Comparison of ENCODE assay signal across 10 mouse cellular contexts in the genomic region with DNA sequence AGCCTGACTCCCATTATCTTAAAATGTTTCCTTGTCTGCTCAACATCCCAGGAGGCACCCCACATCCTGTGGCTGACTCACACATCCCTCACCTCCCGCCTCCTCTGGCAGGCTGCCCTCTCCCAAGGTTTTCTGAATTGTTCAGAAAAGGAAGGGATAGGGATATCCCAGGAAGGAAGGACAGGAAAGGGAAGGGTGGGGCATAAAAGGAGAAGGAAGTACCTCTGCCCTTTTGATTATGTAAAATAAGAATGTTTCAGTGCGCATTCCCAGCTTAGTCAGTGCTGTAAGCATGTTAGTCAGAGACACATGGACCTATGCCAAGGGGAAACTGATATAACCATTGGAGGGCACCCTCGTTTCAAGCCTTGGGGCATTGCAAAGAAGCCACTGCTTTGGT.
DNase-seq lines count a peak whose midpoint lies in the region; ATAC-seq lines count a peak whose summit lies in the region.
"Had no signal": no experiment of that assay in that cellular context is flagged by ENCODE, and none has a peak within 500 bp of the region (broad histone marks: within the 10 kb centered on the region; RNA-seq: fewer than 3 reads in every experiment).

No protein-coding gene starts in this region.

- no peaks in the 10 kb centered on the region for H3K36me3 ChIP-seq in forebrain, embryonic 14.5 days (ENCODE audit: control insufficient read depth, insufficient read depth, low read length)
- H3K36me3 ChIP-seq in forebrain, embryonic 13.5 days (ENCODE audit: poor library complexity, severe bottlenecking): no peaks in the 10 kb centered on the region
- H3K36me3 ChIP-seq in heart, embryonic 12.5 days: no peaks in the 10 kb centered on the region
- no peaks in the 10 kb centered on the region for H3K36me3 ChIP-seq in forebrain, embryonic 11.5 days (ENCODE audit: control insufficient read depth, insufficient read depth, low read length)
- H3K36me3 ChIP-seq: embryonic facial prominence, embryonic 12.5 days had no signal

- 75% methylated on average over 3 of the region's 3 CpGs for WGBS in forebrain, embryonic 14.5 days
- 88% methylated on average over 3 of the region's 3 CpGs for WGBS in forebrain, embryonic 13.5 days
- 46% methylated on average over 3 of the region's 3 CpGs for WGBS in heart, embryonic 12.5 days
- 84% methylated on average over 3 of the region's 3 CpGs for WGBS in forebrain, embryonic 11.5 days

- H3K9me3 ChIP-seq in forebrain, embryonic 14.5 days (replicated peaks; ENCODE audit: control insufficient read depth, low read length): no peaks in the 10 kb centered on the region
- no peaks in the 10 kb centered on the region for H3K9me3 ChIP-seq in forebrain, embryonic 13.5 days (replicated peaks)
- no peaks in the 10 kb centered on the region for H3K9me3 ChIP-seq in heart, embryonic 12.5 days (replicated peaks)
- no peaks in the 10 kb centered on the region for H3K9me3 ChIP-seq in forebrain, embryonic 11.5 days (ENCODE audit: control insufficient read depth, low read length)
- H3K9me3 ChIP-seq: embryonic facial prominence, embryonic 12.5 days had no signal

- no peaks in the 10 kb centered on the region for H3K4me1 ChIP-seq in forebrain, embryonic 14.5 days (ENCODE audit: control insufficient read depth, insufficient read depth, low read length)
- no peaks in the 10 kb centered on the region for H3K4me1 ChIP-seq in forebrain, embryonic 13.5 days
- H3K4me1 ChIP-seq in heart, embryonic 12.5 days (replicated peaks): 0 out of 2 replicates have a peak, but pooled peaks cover 5% of the 10 kb centered on the region
- H3K4me1 ChIP-seq in forebrain, embryonic 11.5 days (replicated peaks; ENCODE audit: control insufficient read depth, insufficient read depth, low read length): no peaks in the 10 kb centered on the region
- H3K4me1 ChIP-seq: embryonic facial prominence, embryonic 12.5 days had no signal

- H3K9ac ChIP-seq in forebrain, embryonic 14.5 days (ENCODE audit: low read length): no peak overlapping the region
- no peak overlapping the region for H3K9ac ChIP-seq in forebrain, embryonic 13.5 days
- H3K9ac ChIP-seq in heart, embryonic 12.5 days: no peak overlapping the region
- no peak overlapping the region for H3K9ac ChIP-seq in forebrain, embryonic 11.5 days (ENCODE audit: low read length)
- H3K9ac ChIP-seq: embryonic facial prominence, embryonic 12.5 days had no signal

- no peak overlapping the region for H3K27ac ChIP-seq in forebrain, embryonic 14.5 days (ENCODE audit: low read depth, low read length)
- H3K27ac ChIP-seq in forebrain, embryonic 13.5 days: no peak overlapping the region
- H3K27ac ChIP-seq in heart, embryonic 12.5 days (ENCODE audit: poor library complexity, severe bottlenecking): peak overlapping the region; percentile 48; the same call in 1 of the 2 replicates
- no peak overlapping the region for H3K27ac ChIP-seq in forebrain, embryonic 11.5 days (ENCODE audit: low read depth, low read length)
- H3K27ac ChIP-seq: embryonic facial prominence, embryonic 12.5 days had no signal

- ATAC-seq in forebrain, embryonic 14.5 days: no peak
- no peak for ATAC-seq in forebrain, embryonic 13.5 days
- ATAC-seq in heart, embryonic 12.5 days (ENCODE audit: insufficient number of reproducible peaks, low FRiP score): peak; percentile 88
- no peak for ATAC-seq in forebrain, embryonic 11.5 days (replicated peaks; ENCODE audit: low FRiP score)

- no peaks in the 10 kb centered on the region for H3K27me3 ChIP-seq in forebrain, embryonic 14.5 days (replicated peaks; ENCODE audit: control insufficient read depth, insufficient read depth, low read length)
- no peaks in the 10 kb centered on the region for H3K27me3 ChIP-seq in forebrain, embryonic 13.5 days
- H3K27me3 ChIP-seq in heart, embryonic 12.5 days (replicated peaks): no peaks in the 10 kb centered on the region
- no peaks in the 10 kb centered on the region for H3K27me3 ChIP-seq in forebrain, embryonic 11.5 days (ENCODE audit: control insufficient read depth, insufficient read depth, low read length)
- H3K27me3 ChIP-seq: embryonic facial prominence, embryonic 12.5 days; megakaryocyte, embryonic 14.5 days had no signal

- peak; percentile 14 for DNase-seq in forebrain, embryonic 14.5 days (ENCODE audit: low spot score)
- peak; percentile 86 to 89 for DNase-seq in adrenal gland, postnatal 36 days
- DNase-seq in kidney, postnatal 4 days: peak; percentile 81 to 86
- DNase-seq in ovary, postnatal 14 days (ENCODE audit: low spot score): peak; percentile 6
- DNase-seq in forebrain, embryonic 11.5 days (ENCODE audit: low spot score): no peak
- DNase-seq in layer of hippocampus, postnatal 10 days (ENCODE audit: low spot score in 2 of 2): no peak

- H3K4me2 ChIP-seq in forebrain, embryonic 14.5 days (ENCODE audit: low read length): no peak overlapping the region
- no peak overlapping the region for H3K4me2 ChIP-seq in forebrain, embryonic 13.5 days
- no peak overlapping the region for H3K4me2 ChIP-seq in heart, embryonic 12.5 days
- no peak overlapping the region for H3K4me2 ChIP-seq in forebrain, embryonic 11.5 days (ENCODE audit: low read depth, low read length, severe bottlenecking)
- H3K4me2 ChIP-seq: embryonic facial prominence, embryonic 12.5 days had no signal

- no peak overlapping the region for H3K4me3 ChIP-seq in forebrain, embryonic 14.5 days (ENCODE audit: low read depth, low read length)
- H3K4me3 ChIP-seq in forebrain, embryonic 13.5 days: no peak overlapping the region
- no peak overlapping the region for H3K4me3 ChIP-seq in heart, embryonic 12.5 days
- no peak overlapping the region for H3K4me3 ChIP-seq in forebrain, embryonic 11.5 days (ENCODE audit: low read depth, low read length)
- H3K4me3 ChIP-seq: embryonic facial prominence, embryonic 12.5 days; megakaryocyte, embryonic 14.5 days had no signal

Comparison
In these comparisons a context has a peak if more than half of its experiments do, and no peak if none do; other contexts are left out.
1. DNase-seq: peak in forebrain, embryonic 14.5 days (single experiment), adrenal gland, postnatal 36 days (2 of 2), kidney, postnatal 4 days (2 of 2) and ovary, postnatal 14 days (single experiment); none in forebrain, embryonic 11.5 days (single experiment) and layer of hippocampus, postnatal 10 days (0 of 2).